Mouse (Mus musculus): ENCODE data around the gene Nuak2. TPM values are rescaled to one million over a fixed set of nuclear protein-coding genes. Genes with fewer than 3 reads are reported as not detected.

Gene Nuak2
- polyA plus RNA-seq, 1 experiment from 2014 or later, result 20.1 TPM

GRCm38 (mm10) chr1:132316625-132316994, 684 bp downstream of the Nuak2 start:
- peak overlapping the region; percentile 78 for H3K9ac ChIP-seq (ENCODE audit: low read length)
- H3K36me3 ChIP-seq (ENCODE audit: control insufficient read depth, insufficient read depth, low read length), result 0 out of 2 replicates have a peak, but pooled peaks cover 3% of the 10 kb centered on the region
- peak overlapping the region; percentile 86; the same call in 1 of the 2 replicates for H3K27ac ChIP-seq (ENCODE audit: low read depth, low read length)
- DNase-seq (ENCODE audit: low spot score), result no peak
- H3K4me1 ChIP-seq (ENCODE audit: control insufficient read depth, insufficient read depth, low read length), result peaks cover 36% of the 10 kb centered on the region
- 7% methylated on average over 7 of the region's 7 CpGs for WGBS
- peak overlapping the region; percentile 70 for H3K4me2 ChIP-seq (ENCODE audit: low read length)
- H3K4me3 ChIP-seq (ENCODE audit: low read depth, low read length), result peak overlapping the region; percentile 71
- no peak for ATAC-seq
- no peaks in the 10 kb centered on the region for H3K27me3 ChIP-seq (replicated peaks; ENCODE audit: control insufficient read depth, insufficient read depth, low read length)
- no peaks in the 10 kb centered on the region for H3K9me3 ChIP-seq (replicated peaks; ENCODE audit: control insufficient read depth, low read length)

- H3K36me3 ChIP-seq (ENCODE audit: control insufficient read depth, insufficient read depth, low read length), result 0 out of 2 replicates have a peak, but pooled peaks cover 3% of the 10 kb centered on the region
- peak overlapping the region; percentile 71 for H3K4me3 ChIP-seq (ENCODE audit: low read depth, low read length)
- no peaks in the 10 kb centered on the region for H3K9me3 ChIP-seq (replicated peaks; ENCODE audit: control insufficient read depth, low read length)
- ATAC-seq (peak; percentile 10), DNase-seq (ENCODE audit: low spot score) (peak; percentile 74)
- peak overlapping the region; percentile 70 for H3K4me2 ChIP-seq (ENCODE audit: low read length)
- peak overlapping the region; percentile 86 for H3K27ac ChIP-seq (ENCODE audit: low read depth, low read length)
- peaks cover 44% of the 10 kb centered on the region for H3K4me1 ChIP-seq (ENCODE audit: control insufficient read depth, insufficient read depth, low read length)
- no peaks in the 10 kb centered on the region for H3K27me3 ChIP-seq (replicated peaks; ENCODE audit: control insufficient read depth, insufficient read depth, low read length)
- WGBS, result 6% methylated on average over 4 of the region's 4 CpGs
- H3K9ac ChIP-seq (ENCODE audit: low read length), result peak overlapping the region; percentile 78; the same call in 1 of the 2 replicates
These were observed 1.5 kb downstream of the Nuak2 start for GRCm38 (mm10) chr1:132317413-132317812.

- peak overlapping the region; percentile 71 for H3K4me3 ChIP-seq (ENCODE audit: low read depth, low read length)
- peak overlapping the region; percentile 78 for H3K9ac ChIP-seq (ENCODE audit: low read length)
- WGBS, result 25% methylated on average over 7 of the region's 8 CpGs
- peak overlapping the region; percentile 86 for H3K27ac ChIP-seq (ENCODE audit: low read depth, low read length)
- ATAC-seq (no peak), DNase-seq (ENCODE audit: low spot score) (peak; percentile 67)
- H3K9me3 ChIP-seq (replicated peaks; ENCODE audit: control insufficient read depth, low read length), result no peaks in the 10 kb centered on the region
- no peaks in the 10 kb centered on the region for H3K27me3 ChIP-seq (replicated peaks; ENCODE audit: control insufficient read depth, insufficient read depth, low read length)
- H3K36me3 ChIP-seq (ENCODE audit: control insufficient read depth, insufficient read depth, low read length), result 0 out of 2 replicates have a peak, but pooled peaks cover 3% of the 10 kb centered on the region
- H3K4me1 ChIP-seq (ENCODE audit: control insufficient read depth, insufficient read depth, low read length), result peaks cover 52% of the 10 kb centered on the region
- H3K4me2 ChIP-seq (ENCODE audit: low read length), result peak overlapping the region; percentile 70
These were observed 2.3 kb downstream of the Nuak2 start for GRCm38 (mm10) chr1:132317894-132318863.

- peaks cover 63% of the 10 kb centered on the region for H3K4me1 ChIP-seq (ENCODE audit: control insufficient read depth, insufficient read depth, low read length)
- DNase-seq (ENCODE audit: low spot score) (peak; percentile 90), ATAC-seq (peak; percentile 5; the same call in 1 of the 2 replicates)
- peak overlapping the region; percentile 71; the same call in 1 of the 2 replicates for H3K4me3 ChIP-seq (ENCODE audit: low read depth, low read length)
- peak overlapping the region; percentile 86 for H3K27ac ChIP-seq (ENCODE audit: low read depth, low read length)
- 10% methylated on average over 5 of the region's 5 CpGs for WGBS
- H3K9me3 ChIP-seq (replicated peaks; ENCODE audit: control insufficient read depth, low read length), result no peaks in the 10 kb centered on the region
- peak overlapping the region; percentile 43; the same call in 1 of the 2 replicates for H3K9ac ChIP-seq (ENCODE audit: low read length)
- 0 out of 2 replicates have a peak, but pooled peaks cover 3% of the 10 kb centered on the region for H3K36me3 ChIP-seq (ENCODE audit: control insufficient read depth, insufficient read depth, low read length)
- peak overlapping the region; percentile 70 for H3K4me2 ChIP-seq (ENCODE audit: low read length)
- no peaks in the 10 kb centered on the region for H3K27me3 ChIP-seq (replicated peaks; ENCODE audit: control insufficient read depth, insufficient read depth, low read length)
These were observed 3.3 kb downstream of the Nuak2 start for GRCm38 (mm10) chr1:132319242-132319641.

- no peak overlapping the region for H3K4me3 ChIP-seq (ENCODE audit: low read depth, low read length)
- 0 out of 2 replicates have a peak, but pooled peaks cover 8% of the 10 kb centered on the region for H3K36me3 ChIP-seq (ENCODE audit: control insufficient read depth, insufficient read depth, low read length)
- H3K9me3 ChIP-seq (replicated peaks; ENCODE audit: control insufficient read depth, low read length), result no peaks in the 10 kb centered on the region
- WGBS, result 22% methylated on average over 7 of the region's 7 CpGs
- peak overlapping the region; percentile 46 for H3K9ac ChIP-seq (ENCODE audit: low read length)
- peaks cover 77% of the 10 kb centered on the region for H3K4me1 ChIP-seq (ENCODE audit: control insufficient read depth, insufficient read depth, low read length)
- peak overlapping the region; percentile 36; the same call in 1 of the 2 replicates for H3K4me2 ChIP-seq (ENCODE audit: low read length)
- DNase-seq (ENCODE audit: low spot score) (no peak), ATAC-seq (no peak)
- H3K27ac ChIP-seq (ENCODE audit: low read depth, low read length), result peak overlapping the region; percentile 93
- H3K27me3 ChIP-seq (replicated peaks; ENCODE audit: control insufficient read depth, insufficient read depth, low read length), result no peaks in the 10 kb centered on the region
These were observed 6.1 kb downstream of the Nuak2 start for GRCm38 (mm10) chr1:132321821-132322580.

GRCm38 (mm10) chr1:132322711-132323542, 7.0 kb downstream of the Nuak2 start:
- peak overlapping the region; percentile 46 for H3K9ac ChIP-seq (ENCODE audit: low read length)
- peak overlapping the region; percentile 36 for H3K4me2 ChIP-seq (ENCODE audit: low read length)
- peak overlapping the region; percentile 93 for H3K27ac ChIP-seq (ENCODE audit: low read depth, low read length)
- no peaks in the 10 kb centered on the region for H3K9me3 ChIP-seq (replicated peaks; ENCODE audit: control insufficient read depth, low read length)
- H3K4me3 ChIP-seq (ENCODE audit: low read depth, low read length), result no peak overlapping the region
- WGBS, result 3% methylated on average over 13 of the region's 13 CpGs
- DNase-seq (ENCODE audit: low spot score) (peak; percentile 93), ATAC-seq (peak; percentile 84)
- no peaks in the 10 kb centered on the region for H3K27me3 ChIP-seq (replicated peaks; ENCODE audit: control insufficient read depth, insufficient read depth, low read length)
- peaks cover 13% of the 10 kb centered on the region; the same call in 1 of the 2 replicates for H3K36me3 ChIP-seq (ENCODE audit: control insufficient read depth, insufficient read depth, low read length)
- H3K4me1 ChIP-seq (ENCODE audit: control insufficient read depth, insufficient read depth, low read length), result peaks cover 81% of the 10 kb centered on the region

- 21% methylated on average over 9 of the region's 9 CpGs for WGBS
- Histone ChIP-seq H3K27ac (ENCODE audit: low read depth, low read length) (peak overlapping the region; percentile 57; the same call in 1 of the 2 replicates), H3K4me3 (ENCODE audit: low read depth, low read length) (no peak overlapping the region), H3K9ac (ENCODE audit: low read length) (no peak overlapping the region), H3K4me2 (ENCODE audit: low read length) (no peak overlapping the region), H3K9me3 (replicated peaks; ENCODE audit: control insufficient read depth, low read length) (no peaks in the 10 kb centered on the region), H3K27me3 (replicated peaks; ENCODE audit: control insufficient read depth, insufficient read depth, low read length) (no peaks in the 10 kb centered on the region), H3K36me3 (ENCODE audit: control insufficient read depth, insufficient read depth, low read length) (peaks cover 44% of the 10 kb centered on the region), H3K4me1 (ENCODE audit: control insufficient read depth, insufficient read depth, low read length) (peaks cover 53% of the 10 kb centered on the region)
- DNase-seq (ENCODE audit: low spot score) (peak; percentile 91), ATAC-seq (peak; percentile 66)
These were observed 10.9 kb downstream of the Nuak2 start for GRCm38 (mm10) chr1:132326777-132327176.

- Histone ChIP-seq H3K9ac (ENCODE audit: low read length) (peak overlapping the region; percentile 13; the same call in 1 of the 2 replicates), H3K4me1 (ENCODE audit: control insufficient read depth, insufficient read depth, low read length) (peaks cover 50% of the 10 kb centered on the region), H3K36me3 (ENCODE audit: control insufficient read depth, insufficient read depth, low read length) (peaks cover 50% of the 10 kb centered on the region), H3K4me2 (ENCODE audit: low read length) (no peak overlapping the region), H3K9me3 (replicated peaks; ENCODE audit: control insufficient read depth, low read length) (no peaks in the 10 kb centered on the region), H3K4me3 (ENCODE audit: low read depth, low read length) (no peak overlapping the region), H3K27ac (ENCODE audit: low read depth, low read length) (peak overlapping the region; percentile 56; the same call in 1 of the 2 replicates), H3K27me3 (replicated peaks; ENCODE audit: control insufficient read depth, insufficient read depth, low read length) (no peaks in the 10 kb centered on the region)
- ATAC-seq (no peak), DNase-seq (ENCODE audit: low spot score) (no peak)
- 76% methylated on average over 17 of the region's 17 CpGs for WGBS
These were observed 11.6 kb downstream of the Nuak2 start for GRCm38 (mm10) chr1:132327477-132327876.

All from forebrain, embryonic 14.5 days (tissue).